Mouse (Mus musculus) bone marrow macrophage, adult 2 months (primary cell): ENCODE results near the gene Mrps26.

Source experiments
- CTCF ChIP-seq: IDR thresholded peaks from 2 replicates; pipeline ENCODE4 v1.5.1; 2012; ENCODE audit warnings: low read depth, mild to moderate bottlenecking, low read length, moderate library complexity
- POLR2A ChIP-seq: IDR thresholded peaks from 2 replicates; pipeline ENCODE4 v1.6.1; 2012; ENCODE audit warnings: mild to moderate bottlenecking, low read depth, low read length, borderline replicate concordance

DNA sequence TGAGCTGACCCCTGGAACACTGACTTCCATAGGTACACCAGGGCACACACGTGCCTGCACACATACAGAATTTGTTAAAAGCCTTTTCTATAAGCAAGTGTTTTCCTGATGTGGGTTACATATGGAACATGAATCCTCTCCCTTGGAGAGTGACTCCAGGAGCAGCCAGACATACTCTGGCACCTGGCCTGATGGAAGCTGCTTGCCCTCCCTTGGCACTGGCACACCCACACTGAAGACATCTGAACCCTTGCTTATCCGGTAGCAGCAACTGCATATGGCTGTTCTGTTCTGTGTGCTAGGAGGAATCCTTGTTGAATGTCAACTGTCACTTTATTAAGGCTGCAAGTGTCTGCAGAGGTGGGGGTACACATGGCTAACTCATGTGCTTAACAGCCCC lies 27.5 kb downstream of the Mrps26 start:
- TF ChIP-seq CTCF, result no peak
- TF ChIP-seq POLR2A, result no peak
